Mouse (Mus musculus): ENCODE data around the gene Dnah11. TPM values are rescaled to one million over a fixed set of nuclear protein-coding genes. Genes with fewer than 3 reads are reported as not detected.
A peak's percentile ranks its signal among the peaks of the same experiment; 100 is the strongest.

The Dnah11 gene
- polyA plus RNA-seq, 1 experiment from 2014 or later: 0.17 TPM

DNA sequence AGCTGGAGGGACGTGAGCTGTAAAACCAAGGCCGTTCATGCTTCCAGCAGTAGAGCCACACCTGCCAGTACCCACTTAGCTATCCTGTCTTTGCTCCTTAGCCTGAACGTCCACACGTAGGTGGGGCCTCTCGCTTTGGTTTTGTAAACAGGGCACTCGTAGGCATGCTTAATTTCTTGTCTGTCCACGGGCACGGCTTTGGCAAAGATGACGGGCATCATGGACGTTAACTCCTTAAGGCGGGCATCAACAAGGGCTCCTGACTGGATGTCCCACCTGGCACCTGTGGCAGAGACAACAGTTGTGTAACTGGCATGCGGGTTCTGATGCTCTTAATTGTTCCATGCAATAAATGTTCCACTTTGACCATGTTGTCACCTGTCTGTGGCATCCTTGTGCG, 320.5 kb downstream of the Dnah11 start:
- no peak overlapping the region for H3K9ac ChIP-seq (ENCODE audit: low read depth, low read length)
- no peaks in the 10 kb centered on the region for H3K9me3 ChIP-seq (replicated peaks; ENCODE audit: control insufficient read depth, low read length)
- H3K4me2 ChIP-seq (ENCODE audit: low read depth, low read length): no peak overlapping the region
- no peak for ATAC-seq (ENCODE audit: low read depth)
- no peaks in the 10 kb centered on the region for H3K27me3 ChIP-seq (ENCODE audit: control insufficient read depth, insufficient read depth, low read depth, low read length)
- no peak overlapping the region for H3K4me3 ChIP-seq (ENCODE audit: low read depth, low read length)
- no peaks in the 10 kb centered on the region for H3K4me1 ChIP-seq (ENCODE audit: control insufficient read depth, low read depth, low read length)
- no peak overlapping the region for H3K27ac ChIP-seq (ENCODE audit: low read length)
- WGBS (ENCODE audit: insufficient replicate concordance): 78% methylated on average over 13 of the region's 13 CpGs
- H3K36me3 ChIP-seq (ENCODE audit: control insufficient read depth, insufficient read depth): peaks cover 6% of the 10 kb centered on the region; the same call in 1 of the 2 replicates

DNA sequence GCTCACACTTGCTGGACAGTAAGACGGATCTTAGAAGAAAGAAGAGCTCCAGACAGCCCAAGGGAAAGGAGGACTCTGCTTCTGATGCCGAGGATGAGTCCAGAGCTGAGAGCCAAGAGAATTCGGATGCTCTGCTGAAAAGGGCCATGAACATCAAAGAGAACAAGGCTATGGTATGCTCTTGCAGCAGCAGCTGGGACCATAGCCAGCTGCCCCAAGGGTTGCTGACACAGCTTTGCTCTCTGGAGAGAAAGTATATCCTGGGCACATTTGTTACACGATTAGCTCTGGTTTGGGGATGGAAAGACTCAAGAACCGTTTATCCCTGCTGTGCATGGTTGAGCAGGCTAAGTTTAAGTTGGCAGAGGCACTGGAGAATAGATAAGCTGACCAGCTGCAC, 326.6 kb downstream of the Dnah11 start:
- Histone ChIP-seq H3K27ac (ENCODE audit: low read length) (no peak overlapping the region), H3K9ac (ENCODE audit: low read depth, low read length) (no peak overlapping the region), H3K4me1 (ENCODE audit: control insufficient read depth, low read depth, low read length) (no peaks in the 10 kb centered on the region), H3K36me3 (ENCODE audit: control insufficient read depth, insufficient read depth) (peaks cover 2% of the 10 kb centered on the region; the same call in 1 of the 2 replicates), H3K9me3 (replicated peaks; ENCODE audit: control insufficient read depth, low read length) (no peaks in the 10 kb centered on the region), H3K4me2 (ENCODE audit: low read depth, low read length) (no peak overlapping the region), H3K4me3 (ENCODE audit: low read depth, low read length) (no peak overlapping the region), H3K27me3 (ENCODE audit: control insufficient read depth, insufficient read depth, low read depth, low read length) (no peaks in the 10 kb centered on the region)
- WGBS (ENCODE audit: insufficient replicate concordance): 74% methylated on average over 5 of the region's 5 CpGs
- no peak for ATAC-seq (ENCODE audit: low read depth)

DNA sequence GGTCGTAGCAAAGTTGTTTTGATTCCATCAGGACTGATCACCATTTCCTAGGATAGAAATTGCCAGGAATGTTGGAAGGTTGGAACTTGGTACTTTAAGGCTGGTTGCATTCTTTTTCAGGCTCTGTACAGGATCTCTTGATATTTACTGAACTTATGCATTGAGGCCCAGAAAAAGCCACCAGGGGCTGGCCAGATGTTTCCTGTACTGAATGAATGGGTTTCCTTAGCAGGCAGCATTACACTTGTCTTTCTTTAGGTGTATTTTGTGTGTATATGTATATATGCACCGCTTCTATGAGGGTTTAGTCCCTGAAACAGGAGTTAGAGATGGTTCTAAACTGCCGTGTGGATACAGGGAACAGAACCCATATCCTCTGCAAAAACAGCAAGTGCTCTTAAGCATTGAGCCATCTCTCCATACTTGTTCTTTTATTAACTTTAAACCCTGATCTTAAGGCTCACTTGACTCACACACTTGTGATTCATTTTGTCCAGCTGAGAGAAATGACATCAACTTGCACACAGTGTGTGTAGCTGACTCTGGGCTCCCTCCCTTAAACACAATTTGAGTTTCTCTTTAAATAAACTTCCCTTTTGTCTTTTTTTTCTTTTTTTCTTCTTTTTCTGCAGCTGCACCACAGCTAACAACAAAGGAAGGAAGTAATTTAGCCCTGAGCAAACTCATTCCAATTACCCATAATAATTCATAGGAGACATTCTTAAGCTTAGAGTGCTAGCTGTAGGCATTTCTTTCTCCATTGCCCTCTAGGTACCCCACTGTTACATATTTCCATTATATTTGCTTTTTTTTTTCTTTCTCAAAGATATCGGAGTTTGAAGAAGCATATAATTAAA, 330.9 kb downstream of the Dnah11 start:
- H3K27me3 ChIP-seq (ENCODE audit: control insufficient read depth, insufficient read depth, low read depth, low read length): no peaks in the 10 kb centered on the region
- no peaks in the 10 kb centered on the region for H3K9me3 ChIP-seq (replicated peaks; ENCODE audit: control insufficient read depth, low read length)
- no peak overlapping the region for H3K27ac ChIP-seq (ENCODE audit: low read length)
- no peak overlapping the region for H3K9ac ChIP-seq (ENCODE audit: low read depth, low read length)
- H3K4me3 ChIP-seq (ENCODE audit: low read depth, low read length): no peak overlapping the region
- 60% methylated on average over 4 of the region's 4 CpGs for WGBS (ENCODE audit: insufficient replicate concordance)
- no peak for ATAC-seq (ENCODE audit: low read depth)
- no peaks in the 10 kb centered on the region; the same call in 1 of the 2 replicates for H3K36me3 ChIP-seq (ENCODE audit: control insufficient read depth, insufficient read depth)
- no peak overlapping the region for H3K4me2 ChIP-seq (ENCODE audit: low read depth, low read length)
- no peaks in the 10 kb centered on the region for H3K4me1 ChIP-seq (ENCODE audit: control insufficient read depth, low read depth, low read length)

DNA sequence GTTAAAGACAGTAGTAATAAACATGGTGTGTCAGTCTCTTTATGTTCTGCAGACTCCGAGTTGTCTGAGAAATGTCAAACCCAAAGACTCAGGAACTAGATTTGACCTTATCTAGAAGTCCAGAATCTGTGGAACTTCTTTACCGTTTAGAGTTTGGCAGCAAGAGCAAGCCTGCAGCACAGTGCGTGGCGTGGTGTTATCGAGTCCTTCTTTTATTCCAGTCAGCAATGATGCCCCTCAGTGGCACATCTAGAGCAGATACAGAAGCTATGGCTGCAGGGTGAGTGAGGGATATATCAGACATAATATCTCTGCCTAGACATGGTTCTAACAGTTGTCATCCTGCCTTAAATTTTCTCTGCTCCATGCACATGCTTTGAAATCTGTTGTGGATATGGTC, 336.2 kb downstream of the Dnah11 start:
- no peak for ATAC-seq (ENCODE audit: low read depth)
- Histone ChIP-seq H3K4me3 (ENCODE audit: low read depth, low read length) (no peak overlapping the region), H3K27me3 (ENCODE audit: control insufficient read depth, insufficient read depth, low read depth, low read length) (no peaks in the 10 kb centered on the region), H3K4me2 (ENCODE audit: low read depth, low read length) (no peak overlapping the region), H3K9me3 (replicated peaks; ENCODE audit: control insufficient read depth, low read length) (no peaks in the 10 kb centered on the region), H3K36me3 (ENCODE audit: control insufficient read depth, insufficient read depth) (no peaks in the 10 kb centered on the region), H3K27ac (ENCODE audit: low read length) (no peak overlapping the region), H3K9ac (ENCODE audit: low read depth, low read length) (no peak overlapping the region), H3K4me1 (ENCODE audit: control insufficient read depth, low read depth, low read length) (no peaks in the 10 kb centered on the region)
- WGBS (ENCODE audit: insufficient replicate concordance): 24% methylated on average over 5 of the region's 5 CpGs

DNA sequence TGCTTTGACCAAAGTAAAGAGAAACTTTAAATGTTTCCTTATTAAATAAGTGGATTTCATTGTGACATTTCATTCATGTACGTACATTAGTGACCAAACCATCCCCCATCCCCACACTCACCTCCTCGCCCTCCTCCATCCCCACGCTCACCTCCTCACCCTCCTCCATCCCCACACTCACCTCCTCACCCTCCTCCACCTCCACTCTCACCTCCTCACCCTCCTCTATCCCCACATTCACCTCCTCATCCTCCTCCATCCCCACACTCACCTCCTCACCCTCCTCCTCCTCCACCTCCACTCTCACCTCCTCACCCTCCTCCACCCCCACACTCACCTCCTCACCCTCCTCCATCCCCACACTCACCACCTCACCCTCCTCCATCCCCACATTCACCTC, 337.6 kb downstream of the Dnah11 start:
- H3K4me1 ChIP-seq (ENCODE audit: control insufficient read depth, low read depth, low read length): no peaks in the 10 kb centered on the region
- no peak overlapping the region for H3K9ac ChIP-seq (ENCODE audit: low read depth, low read length)
- no peaks in the 10 kb centered on the region for H3K9me3 ChIP-seq (replicated peaks; ENCODE audit: control insufficient read depth, low read length)
- 50% methylated on average over 3 of the region's 3 CpGs for WGBS (ENCODE audit: insufficient replicate concordance)
- no peaks in the 10 kb centered on the region for H3K36me3 ChIP-seq (ENCODE audit: control insufficient read depth, insufficient read depth)
- H3K27ac ChIP-seq (ENCODE audit: low read length): no peak overlapping the region
- ATAC-seq (ENCODE audit: low read depth): no peak
- no peaks in the 10 kb centered on the region for H3K27me3 ChIP-seq (ENCODE audit: control insufficient read depth, insufficient read depth, low read depth, low read length)
- H3K4me3 ChIP-seq (ENCODE audit: low read depth, low read length): no peak overlapping the region
- no peak overlapping the region for H3K4me2 ChIP-seq (ENCODE audit: low read depth, low read length)

DNA sequence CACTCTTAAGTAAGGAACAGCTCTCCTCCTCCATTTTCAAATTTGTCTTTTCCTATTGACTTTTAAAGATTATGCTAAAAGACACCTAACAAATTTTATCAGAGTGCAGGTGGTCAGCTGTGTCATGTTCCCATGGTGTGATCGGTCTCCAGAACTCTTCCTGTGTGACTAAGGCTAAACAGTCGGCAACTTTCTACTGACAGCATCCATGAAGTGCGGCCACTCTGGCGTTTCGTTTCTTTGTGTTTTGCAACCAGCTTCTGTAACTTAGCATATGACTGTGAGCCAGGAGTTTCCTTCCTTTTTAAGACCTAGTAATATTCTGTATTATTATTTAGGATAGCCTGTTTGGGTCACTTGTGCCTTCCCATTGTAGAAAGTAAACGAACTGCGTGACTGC, 338.0 kb downstream of the Dnah11 start:
- Histone ChIP-seq H3K27ac (ENCODE audit: low read length) (no peak overlapping the region), H3K4me1 (ENCODE audit: control insufficient read depth, low read depth, low read length) (no peaks in the 10 kb centered on the region), H3K9me3 (replicated peaks; ENCODE audit: control insufficient read depth, low read length) (no peaks in the 10 kb centered on the region), H3K9ac (ENCODE audit: low read depth, low read length) (no peak overlapping the region), H3K36me3 (ENCODE audit: control insufficient read depth, insufficient read depth) (no peaks in the 10 kb centered on the region), H3K4me3 (ENCODE audit: low read depth, low read length) (no peak overlapping the region), H3K27me3 (ENCODE audit: control insufficient read depth, insufficient read depth, low read depth, low read length) (no peaks in the 10 kb centered on the region), H3K4me2 (ENCODE audit: low read depth, low read length) (no peak overlapping the region)
- ATAC-seq (ENCODE audit: low read depth): no peak
- WGBS (ENCODE audit: insufficient replicate concordance): 60% methylated on average over 7 of the region's 7 CpGs

DNA sequence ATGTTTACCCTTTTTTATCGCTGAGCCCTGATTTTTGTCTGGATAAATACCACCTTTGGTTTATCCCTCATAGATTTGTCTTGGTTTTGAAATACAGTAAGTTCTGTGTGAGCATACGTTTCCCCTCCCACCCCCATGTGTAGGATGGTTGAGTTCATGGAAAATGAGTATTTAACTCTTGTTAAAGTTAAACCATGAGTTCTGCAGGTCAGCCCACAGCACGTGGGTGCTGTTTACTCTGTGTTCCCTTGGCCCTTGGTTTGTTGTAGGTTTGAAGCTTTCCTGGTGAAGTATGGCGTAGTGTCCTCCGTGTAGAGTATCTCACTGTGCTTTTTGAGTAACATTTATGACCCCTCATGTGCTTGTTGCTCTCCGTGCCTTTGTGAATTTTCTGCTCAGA, 341.0 kb downstream of the Dnah11 start:
- 0 out of 2 replicates have a peak overlapping the region, but pooled peaks have one; percentile 17 for H3K4me2 ChIP-seq (ENCODE audit: low read depth, low read length)

DNA sequence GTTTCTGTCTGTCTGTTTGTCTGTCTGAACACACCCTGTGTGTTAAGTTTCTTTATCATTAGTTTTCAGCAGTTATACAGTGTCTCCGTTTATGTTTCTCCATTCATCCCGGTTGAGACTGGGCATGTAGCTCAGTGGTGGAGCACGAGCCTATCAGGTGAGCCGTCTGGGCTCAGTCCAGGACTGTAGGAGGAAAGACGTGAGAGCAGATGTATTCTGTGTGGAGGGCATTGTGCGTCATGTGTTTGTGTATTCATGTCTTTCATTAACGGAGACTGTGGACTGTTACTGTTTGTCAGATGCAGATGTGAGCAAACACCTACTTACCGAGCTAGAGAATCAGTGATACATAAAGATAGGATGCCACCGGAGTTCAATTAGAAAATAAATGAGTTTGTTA, 341.8 kb downstream of the Dnah11 start:
- peak overlapping the region; percentile 59; the same call in 1 of the 2 replicates for H3K27ac ChIP-seq (ENCODE audit: low read length)
- no peaks in the 10 kb centered on the region for H3K27me3 ChIP-seq (ENCODE audit: control insufficient read depth, insufficient read depth, low read depth, low read length)
- no peak overlapping the region for H3K9ac ChIP-seq (ENCODE audit: low read depth, low read length)
- H3K4me1 ChIP-seq (ENCODE audit: control insufficient read depth, low read depth, low read length): no peaks in the 10 kb centered on the region
- no peak overlapping the region for H3K4me2 ChIP-seq (ENCODE audit: low read depth, low read length)
- 69% methylated on average over 9 of the region's 9 CpGs for WGBS (ENCODE audit: insufficient replicate concordance)
- no peak overlapping the region for H3K4me3 ChIP-seq (ENCODE audit: low read depth, low read length)
- no peaks in the 10 kb centered on the region for H3K36me3 ChIP-seq (ENCODE audit: control insufficient read depth, insufficient read depth)
- H3K9me3 ChIP-seq (replicated peaks; ENCODE audit: control insufficient read depth, low read length): no peaks in the 10 kb centered on the region
- ATAC-seq (ENCODE audit: low read depth): peak; percentile 70

More for the DNA sequence above, 341.0 kb downstream of the Dnah11 start:
- peak; percentile 74 for ATAC-seq (ENCODE audit: low read depth)
- Histone ChIP-seq H3K4me3 (ENCODE audit: low read depth, low read length) (no peak overlapping the region), H3K9me3 (replicated peaks; ENCODE audit: control insufficient read depth, low read length) (no peaks in the 10 kb centered on the region), H3K27me3 (ENCODE audit: control insufficient read depth, insufficient read depth, low read depth, low read length) (no peaks in the 10 kb centered on the region), H3K36me3 (ENCODE audit: control insufficient read depth, insufficient read depth) (no peaks in the 10 kb centered on the region), H3K9ac (ENCODE audit: low read depth, low read length) (no peak overlapping the region), H3K27ac (ENCODE audit: low read length) (peak overlapping the region; percentile 59), H3K4me1 (ENCODE audit: control insufficient read depth, low read depth, low read length) (no peaks in the 10 kb centered on the region)
- WGBS (ENCODE audit: insufficient replicate concordance): 60% methylated on average over 6 of the region's 6 CpGs

DNA sequence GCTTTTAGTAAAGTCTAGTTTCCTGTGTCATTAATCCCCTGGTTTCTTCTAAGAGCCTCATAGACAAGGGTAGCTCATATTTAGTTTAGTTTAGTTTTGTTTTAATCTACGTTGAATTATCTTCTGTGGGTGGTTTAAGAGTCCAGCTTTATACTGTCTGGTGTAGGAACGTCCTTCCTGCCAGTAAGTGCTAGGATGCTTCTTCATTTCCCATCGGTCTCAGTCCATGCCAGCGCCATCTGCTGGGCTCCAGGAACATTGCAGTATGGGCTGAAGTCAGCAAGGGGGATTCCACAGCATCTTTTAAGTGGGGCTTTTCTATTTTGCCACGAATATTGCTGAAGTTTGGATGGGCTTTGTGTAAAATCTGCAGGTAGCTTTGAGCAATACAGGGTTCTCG, 345.5 kb downstream of the Dnah11 start:
- H3K27ac ChIP-seq (ENCODE audit: low read length): no peak overlapping the region
- H3K36me3 ChIP-seq (ENCODE audit: control insufficient read depth, insufficient read depth): no peaks in the 10 kb centered on the region
- H3K9me3 ChIP-seq (replicated peaks; ENCODE audit: control insufficient read depth, low read length): no peaks in the 10 kb centered on the region
- H3K4me3 ChIP-seq (ENCODE audit: low read depth, low read length): no peak overlapping the region
- H3K4me1 ChIP-seq (ENCODE audit: control insufficient read depth, low read depth, low read length): no peaks in the 10 kb centered on the region
- no peak for ATAC-seq (ENCODE audit: low read depth)
- no peaks in the 10 kb centered on the region for H3K27me3 ChIP-seq (ENCODE audit: control insufficient read depth, insufficient read depth, low read depth, low read length)
- 22% methylated on average over 6 of the region's 6 CpGs for WGBS (ENCODE audit: insufficient replicate concordance)
- H3K4me2 ChIP-seq (ENCODE audit: low read depth, low read length): no peak overlapping the region
- no peak overlapping the region for H3K9ac ChIP-seq (ENCODE audit: low read depth, low read length)
